Mouse (Mus musculus): ENCODE data around the gene Fhit. TPM values are rescaled to one million over a fixed set of nuclear protein-coding genes. Genes with fewer than 3 reads are reported as not detected.
A peak's percentile ranks its signal among the peaks of the same experiment; 100 is the strongest.

Gene Fhit
- polyA plus RNA-seq, 1 experiment from 2014 or later, result 5.0 TPM

DNA sequence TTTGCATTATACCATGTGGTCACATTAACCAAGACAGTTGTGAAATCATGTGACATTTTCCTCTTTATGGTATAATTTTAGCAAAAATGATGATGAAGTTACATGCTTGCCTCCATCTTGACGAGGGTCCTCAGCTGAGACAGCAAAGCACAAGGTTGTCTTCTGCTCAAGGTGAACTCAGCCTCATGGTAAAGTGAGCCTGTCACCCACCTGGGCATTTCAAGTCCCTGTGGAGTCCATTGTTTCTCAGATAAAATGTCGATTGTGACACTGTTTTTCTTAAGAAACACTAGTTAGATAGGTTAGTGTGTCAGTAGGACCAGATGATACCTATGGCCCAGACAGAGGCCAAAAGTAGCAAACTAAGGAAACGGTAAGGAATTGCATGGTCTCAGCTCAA lies 1464.7 kb downstream of the Fhit start:
- ATAC-seq (replicated peaks; ENCODE audit: insufficient number of reproducible peaks, low FRiP score, low TSS enrichment, low read depth) (no peak), DNase-seq (ENCODE audit: low spot score) (no peak)
- Histone ChIP-seq H3K27me3 (ENCODE audit: control insufficient read depth, insufficient read depth, low read length) (no peaks in the 10 kb centered on the region), H3K27ac (replicated peaks; ENCODE audit: low read depth, low read length) (no peak overlapping the region), H3K4me3 (ENCODE audit: low read depth, low read length) (no peak overlapping the region), H3K4me2 (ENCODE audit: low read depth, low read length) (no peak overlapping the region), H3K9me3 (replicated peaks; ENCODE audit: control insufficient read depth, low read length) (no peaks in the 10 kb centered on the region), H3K36me3 (replicated peaks; ENCODE audit: control insufficient read depth, insufficient read depth, low read depth, low read length) (no peaks in the 10 kb centered on the region), H3K4me1 (ENCODE audit: control insufficient read depth, insufficient read depth, low read length) (no peaks in the 10 kb centered on the region), H3K9ac (replicated peaks; ENCODE audit: low read length) (no peak overlapping the region)
- WGBS, result 71% methylated on average over 3 of the region's 3 CpGs

DNA sequence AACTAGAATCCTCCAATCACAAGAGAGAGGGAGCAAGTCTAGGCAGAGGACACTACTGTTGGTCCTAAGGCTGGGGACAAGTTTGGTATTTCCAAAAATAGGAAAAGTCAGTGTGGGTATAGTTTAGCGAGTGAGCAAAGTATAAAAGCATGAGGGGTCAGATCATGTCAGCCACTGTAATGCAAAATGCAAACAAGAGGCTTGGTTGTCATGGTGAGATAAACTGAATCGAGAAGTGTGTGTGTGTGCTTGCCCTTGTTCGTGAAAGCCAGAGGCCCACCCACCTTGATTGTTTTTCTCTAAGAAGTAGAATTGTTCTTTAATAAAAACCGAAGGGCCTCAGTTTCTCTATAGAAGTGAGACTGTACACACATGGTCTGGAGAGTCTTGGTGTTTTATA lies 1465.8 kb downstream of the Fhit start:
- WGBS, result 54% methylated on average over 4 of the region's 4 CpGs
- no peaks in the 10 kb centered on the region for H3K27me3 ChIP-seq (ENCODE audit: control insufficient read depth, insufficient read depth, low read length)
- no peaks in the 10 kb centered on the region for H3K36me3 ChIP-seq (replicated peaks; ENCODE audit: control insufficient read depth, insufficient read depth, low read depth, low read length)
- DNase-seq (ENCODE audit: low spot score), result no peak
- H3K9me3 ChIP-seq (replicated peaks; ENCODE audit: control insufficient read depth, low read length), result no peaks in the 10 kb centered on the region
- no peak for ATAC-seq (replicated peaks; ENCODE audit: insufficient number of reproducible peaks, low FRiP score, low TSS enrichment, low read depth)
- no peak overlapping the region for H3K9ac ChIP-seq (replicated peaks; ENCODE audit: low read length)
- H3K4me3 ChIP-seq (ENCODE audit: low read depth, low read length), result no peak overlapping the region
- no peak overlapping the region for H3K27ac ChIP-seq (replicated peaks; ENCODE audit: low read depth, low read length)
- H3K4me2 ChIP-seq (ENCODE audit: low read depth, low read length), result no peak overlapping the region
- no peaks in the 10 kb centered on the region for H3K4me1 ChIP-seq (ENCODE audit: control insufficient read depth, insufficient read depth, low read length)

DNA sequence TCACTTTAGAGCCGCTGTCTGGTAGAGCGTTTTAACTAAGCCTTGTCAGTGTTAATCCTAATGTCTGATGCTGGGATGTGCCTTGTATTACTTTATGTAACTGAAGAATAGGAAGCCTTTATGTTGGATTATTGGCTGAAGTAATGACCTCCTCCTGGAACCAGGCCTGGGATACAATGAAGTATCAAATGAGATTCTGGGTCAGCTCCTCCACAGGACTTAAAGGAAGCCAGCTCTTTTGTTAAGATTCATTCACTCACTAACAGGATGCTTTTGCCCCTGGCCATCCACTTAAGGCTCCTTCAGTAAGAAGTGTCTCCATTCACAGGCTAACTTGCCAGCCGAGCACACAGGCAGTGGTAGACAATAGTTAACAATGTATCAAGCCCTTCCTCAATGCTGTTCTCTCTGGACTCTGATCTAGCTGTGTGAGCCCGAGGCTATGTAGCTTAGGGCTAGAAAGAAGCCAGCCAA lies 1466.6 kb downstream of the Fhit start:
- DNase-seq (ENCODE audit: low spot score) (peak; percentile 13), ATAC-seq (replicated peaks; ENCODE audit: insufficient number of reproducible peaks, low FRiP score, low TSS enrichment, low read depth) (no peak; the same call in 1 of the 2 replicates)
- no peak overlapping the region for H3K4me3 ChIP-seq (ENCODE audit: low read depth, low read length)
- WGBS, result 42% methylated on average over 4 of the region's 4 CpGs
- no peak overlapping the region for H3K27ac ChIP-seq (replicated peaks; ENCODE audit: low read depth, low read length)
- H3K27me3 ChIP-seq (ENCODE audit: control insufficient read depth, insufficient read depth, low read length), result no peaks in the 10 kb centered on the region
- no peaks in the 10 kb centered on the region for H3K36me3 ChIP-seq (replicated peaks; ENCODE audit: control insufficient read depth, insufficient read depth, low read depth, low read length)
- H3K9me3 ChIP-seq (replicated peaks; ENCODE audit: control insufficient read depth, low read length), result no peaks in the 10 kb centered on the region
- no peaks in the 10 kb centered on the region for H3K4me1 ChIP-seq (ENCODE audit: control insufficient read depth, insufficient read depth, low read length)
- H3K4me2 ChIP-seq (ENCODE audit: low read depth, low read length), result no peak overlapping the region
- H3K9ac ChIP-seq (replicated peaks; ENCODE audit: low read length), result no peak overlapping the region

DNA sequence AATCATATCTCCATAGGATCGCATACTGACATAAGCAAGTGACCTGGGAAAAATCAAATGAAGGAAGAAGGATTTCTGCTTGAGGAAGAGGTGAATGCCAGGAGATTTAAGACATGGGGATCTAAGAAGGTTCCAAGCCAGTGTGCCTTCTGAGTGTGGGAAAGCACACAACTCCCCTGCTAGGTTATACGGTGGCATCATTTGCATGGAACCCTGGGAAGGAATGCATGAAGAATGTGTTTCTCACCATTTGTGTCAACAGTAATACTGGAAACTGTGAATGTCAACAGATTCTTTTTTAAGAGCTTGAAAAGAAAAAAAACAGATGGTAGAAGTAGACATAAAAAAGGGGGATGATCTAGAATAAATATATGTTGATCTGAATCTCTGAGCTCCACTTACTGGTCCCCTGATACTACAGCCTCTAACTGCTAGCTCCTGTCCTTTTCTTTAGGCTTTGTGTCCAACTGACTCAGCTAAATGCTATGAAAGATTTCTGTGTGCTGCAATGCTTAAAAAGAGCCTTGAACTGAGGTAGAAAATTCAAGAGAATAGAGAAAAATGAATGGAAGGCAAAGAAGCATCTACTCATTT lies 1473.1 kb downstream of the Fhit start:
- no peak overlapping the region for H3K4me2 ChIP-seq (ENCODE audit: low read depth, low read length)
- H3K27me3 ChIP-seq (ENCODE audit: control insufficient read depth, insufficient read depth, low read length), result no peaks in the 10 kb centered on the region
- H3K9me3 ChIP-seq (replicated peaks; ENCODE audit: control insufficient read depth, low read length), result no peaks in the 10 kb centered on the region
- ATAC-seq (replicated peaks; ENCODE audit: insufficient number of reproducible peaks, low FRiP score, low TSS enrichment, low read depth) (no peak), DNase-seq (ENCODE audit: low spot score) (no peak)
- H3K4me3 ChIP-seq (ENCODE audit: low read depth, low read length), result no peak overlapping the region
- H3K9ac ChIP-seq (replicated peaks; ENCODE audit: low read length), result no peak overlapping the region
- H3K4me1 ChIP-seq (ENCODE audit: control insufficient read depth, insufficient read depth, low read length), result no peaks in the 10 kb centered on the region
- 87% methylated on average over 2 of the region's 2 CpGs for whole genome bisulfite sequencing
- H3K36me3 ChIP-seq (replicated peaks; ENCODE audit: control insufficient read depth, insufficient read depth, low read depth, low read length), result no peaks in the 10 kb centered on the region
- no peak overlapping the region for H3K27ac ChIP-seq (replicated peaks; ENCODE audit: low read depth, low read length)

DNA sequence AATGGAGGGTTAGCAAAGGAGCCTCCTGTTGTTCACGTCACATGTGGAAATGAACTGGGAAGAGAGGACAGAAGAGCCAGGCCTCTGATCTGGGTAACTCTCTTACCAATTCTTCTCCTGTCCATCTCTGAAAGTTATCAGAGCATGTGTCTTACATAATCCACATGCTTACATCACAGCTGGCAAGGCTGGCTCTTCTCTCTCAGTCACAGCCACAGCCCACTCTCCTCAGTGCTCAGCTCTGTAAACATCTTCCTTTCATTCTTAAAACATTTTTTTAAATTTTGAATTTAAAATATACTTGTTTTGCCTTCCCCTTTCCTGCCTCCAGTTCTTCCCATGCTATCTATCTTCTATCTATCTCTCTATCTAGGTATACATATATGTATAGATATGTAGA lies 1477.5 kb downstream of the Fhit start:
- no peaks in the 10 kb centered on the region for H3K4me1 ChIP-seq (ENCODE audit: control insufficient read depth, insufficient read depth, low read length)
- H3K9me3 ChIP-seq (replicated peaks; ENCODE audit: control insufficient read depth, low read length), result no peaks in the 10 kb centered on the region
- ATAC-seq (replicated peaks; ENCODE audit: insufficient number of reproducible peaks, low FRiP score, low TSS enrichment, low read depth), result no peak
- no peaks in the 10 kb centered on the region for H3K27me3 ChIP-seq (ENCODE audit: control insufficient read depth, insufficient read depth, low read length)
- no peak overlapping the region for H3K27ac ChIP-seq (replicated peaks; ENCODE audit: low read depth, low read length)
- no peak overlapping the region for H3K9ac ChIP-seq (replicated peaks; ENCODE audit: low read length)
- H3K4me3 ChIP-seq (ENCODE audit: low read depth, low read length), result no peak overlapping the region
- 60% methylated on average over 1 of the region's 1 CpGs for WGBS
- no peaks in the 10 kb centered on the region for H3K36me3 ChIP-seq (replicated peaks; ENCODE audit: control insufficient read depth, insufficient read depth, low read depth, low read length)
- DNase-seq (ENCODE audit: low spot score), result no peak
- no peak overlapping the region for H3K4me2 ChIP-seq (ENCODE audit: low read depth, low read length)

DNA sequence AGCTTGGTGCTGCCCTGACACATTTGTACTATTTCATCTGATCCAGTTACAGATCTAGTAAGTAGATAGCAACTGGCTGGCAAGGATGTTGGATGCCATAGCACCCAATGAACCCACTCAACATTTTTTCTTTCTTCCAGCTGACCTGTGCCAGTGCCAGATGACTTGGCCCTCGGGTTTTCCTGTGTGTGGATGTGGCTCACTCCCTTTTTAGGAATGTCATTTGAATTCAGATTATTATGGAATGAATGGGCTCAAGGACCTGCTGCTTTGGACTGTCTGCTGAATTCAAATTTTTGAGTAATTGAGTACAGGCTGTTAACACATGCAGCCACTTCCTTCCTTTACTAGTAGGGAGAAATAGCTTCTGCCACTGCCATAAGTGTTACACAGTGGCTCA lies 1489.1 kb downstream of the Fhit start:
- no peaks in the 10 kb centered on the region for H3K9me3 ChIP-seq (replicated peaks; ENCODE audit: control insufficient read depth, low read length)
- no peaks in the 10 kb centered on the region for H3K36me3 ChIP-seq (replicated peaks; ENCODE audit: control insufficient read depth, insufficient read depth, low read depth, low read length)
- ATAC-seq (replicated peaks; ENCODE audit: insufficient number of reproducible peaks, low FRiP score, low TSS enrichment, low read depth), result no peak
- WGBS, result 69% methylated on average over 1 of the region's 1 CpGs
- H3K27ac ChIP-seq (replicated peaks; ENCODE audit: low read depth, low read length), result no peak overlapping the region
- no peak for DNase-seq (ENCODE audit: low spot score)
- H3K27me3 ChIP-seq (ENCODE audit: control insufficient read depth, insufficient read depth, low read length), result no peaks in the 10 kb centered on the region
- no peak overlapping the region for H3K9ac ChIP-seq (replicated peaks; ENCODE audit: low read length)
- no peak overlapping the region for H3K4me3 ChIP-seq (ENCODE audit: low read depth, low read length)
- H3K4me1 ChIP-seq (ENCODE audit: control insufficient read depth, insufficient read depth, low read length), result no peaks in the 10 kb centered on the region
- no peak overlapping the region for H3K4me2 ChIP-seq (ENCODE audit: low read depth, low read length)

DNA sequence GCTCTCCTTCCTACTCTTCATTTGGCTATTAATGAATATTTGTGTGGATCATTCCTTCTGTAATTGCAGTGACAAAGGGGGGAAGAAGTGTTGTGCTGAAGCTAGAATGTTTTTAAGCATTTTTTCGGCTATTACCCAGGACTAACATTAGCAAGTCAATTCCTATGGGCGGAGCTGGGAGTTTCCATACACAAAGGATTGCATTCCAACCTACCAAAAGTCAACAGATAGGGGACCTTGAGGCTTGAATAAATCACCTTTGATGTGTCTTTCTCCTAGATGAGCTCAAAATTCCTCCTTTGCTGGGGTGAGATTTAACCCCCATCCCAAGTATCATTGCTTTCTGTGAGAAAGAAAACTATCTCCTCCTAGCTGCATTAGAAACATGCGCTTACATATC lies 1490.1 kb downstream of the Fhit start:
- no peak overlapping the region for H3K4me3 ChIP-seq (ENCODE audit: low read depth, low read length)
- H3K9me3 ChIP-seq (replicated peaks; ENCODE audit: control insufficient read depth, low read length), result no peaks in the 10 kb centered on the region
- H3K27ac ChIP-seq (replicated peaks; ENCODE audit: low read depth, low read length), result no peak overlapping the region
- no peaks in the 10 kb centered on the region for H3K4me1 ChIP-seq (ENCODE audit: control insufficient read depth, insufficient read depth, low read length)
- DNase-seq (ENCODE audit: low spot score), result no peak
- ATAC-seq (replicated peaks; ENCODE audit: insufficient number of reproducible peaks, low FRiP score, low TSS enrichment, low read depth), result no peak
- H3K27me3 ChIP-seq (ENCODE audit: control insufficient read depth, insufficient read depth, low read length), result no peaks in the 10 kb centered on the region
- H3K9ac ChIP-seq (replicated peaks; ENCODE audit: low read length), result no peak overlapping the region
- 66% methylated on average over 3 of the region's 3 CpGs for WGBS
- no peaks in the 10 kb centered on the region for H3K36me3 ChIP-seq (replicated peaks; ENCODE audit: control insufficient read depth, insufficient read depth, low read depth, low read length)
- no peak overlapping the region for H3K4me2 ChIP-seq (ENCODE audit: low read depth, low read length)

DNA sequence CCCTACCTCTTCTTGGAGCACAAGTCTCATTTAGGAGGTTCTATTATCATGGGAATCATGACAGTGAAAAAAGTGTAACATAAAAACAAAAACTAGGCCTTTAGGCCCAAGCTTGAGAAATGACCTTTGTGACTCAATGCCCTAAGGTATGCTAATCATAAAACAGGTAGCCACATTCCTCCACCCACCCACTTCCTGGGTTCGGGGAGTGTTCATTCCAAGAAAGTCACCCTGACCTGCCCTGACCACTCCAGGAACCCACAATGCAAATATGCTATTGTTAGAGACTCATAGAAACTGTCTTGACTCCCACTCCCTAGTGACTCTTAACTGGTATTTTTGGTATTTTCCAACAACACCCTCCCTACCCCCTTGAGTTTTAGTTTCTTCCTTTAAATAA lies 1492.1 kb downstream of the Fhit start:
- H3K4me1 ChIP-seq (ENCODE audit: control insufficient read depth, insufficient read depth, low read length), result no peaks in the 10 kb centered on the region
- DNase-seq (ENCODE audit: low spot score) (no peak), ATAC-seq (replicated peaks; ENCODE audit: insufficient number of reproducible peaks, low FRiP score, low TSS enrichment, low read depth) (no peak)
- no peaks in the 10 kb centered on the region for H3K36me3 ChIP-seq (replicated peaks; ENCODE audit: control insufficient read depth, insufficient read depth, low read depth, low read length)
- H3K9me3 ChIP-seq (replicated peaks; ENCODE audit: control insufficient read depth, low read length), result no peaks in the 10 kb centered on the region
- no peak overlapping the region for H3K4me3 ChIP-seq (ENCODE audit: low read depth, low read length)
- no peak overlapping the region for H3K9ac ChIP-seq (replicated peaks; ENCODE audit: low read length)
- no peaks in the 10 kb centered on the region for H3K27me3 ChIP-seq (ENCODE audit: control insufficient read depth, insufficient read depth, low read length)
- H3K27ac ChIP-seq (replicated peaks; ENCODE audit: low read depth, low read length), result no peak overlapping the region
- 83% methylated on average over 1 of the region's 1 CpGs for WGBS
- H3K4me2 ChIP-seq (ENCODE audit: low read depth, low read length), result no peak overlapping the region
